Mouse (Mus musculus): ENCODE results near the gene Ankrd13c.

- TF ChIP-seq FLI1 (IDR thresholded peaks at IDR 0.05; ENCODE audit: low read length) (no peak), GATA1 (IDR thresholded peaks at IDR 0.05; ENCODE audit: borderline replicate concordance, low read length) (no peak)
Measured at GRCm38 (mm10) chr3:157916336-157916735, 30.7 kb upstream of the Ankrd13c start.

Data from megakaryocyte, embryonic 14.5 days (primary cell).